Mouse (Mus musculus): Measurements from ENCODE around the gene Ube2e2. TPM values are rescaled to one million over a fixed set of nuclear protein-coding genes. Genes with fewer than 3 reads are reported as not detected.

Gene Ube2e2
- 1 to 10 TPM; 7.8 to 8.3 TPM for total RNA-seq (2021)
- long read RNA-seq, experiment 1, partial matches to known transcripts = 0 of 2 reads
- long read RNA-seq, experiment 1, other reads (novel, unspliced or antisense) = 2 of 2 reads
- long read RNA-seq, experiment 2, partial matches to known transcripts = 1 of 1 reads
- long read RNA-seq, experiment 2, other reads (novel, unspliced or antisense) = 0 of 1 reads

- no peak for DNase-seq (ENCODE audit: low spot score)
Measured at GRCm38 (mm10) chr14:18893947-18894445, at the start of gene Ube2e2. TSS of gene Ube2e2 (minus strand) at chr14:18894267.

DNA sequence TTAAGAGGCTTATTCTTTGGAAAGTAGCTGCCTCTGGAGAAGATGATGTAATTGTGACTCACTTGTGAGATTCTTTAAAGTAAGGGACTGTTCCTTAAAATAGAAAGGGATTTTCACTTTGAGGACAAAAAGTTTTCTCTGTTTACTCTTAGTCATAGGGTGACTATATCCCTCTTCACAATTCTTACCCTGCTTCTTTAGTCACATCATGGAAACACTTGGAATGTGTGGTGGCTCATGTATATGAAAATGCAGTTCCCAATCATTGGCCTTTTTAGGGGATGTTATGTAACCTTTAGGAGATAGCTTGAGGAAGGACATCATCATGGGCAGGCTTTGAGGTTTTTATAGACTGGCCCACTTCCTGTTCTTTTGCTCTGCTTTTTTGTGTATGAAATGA lies 46.0 kb upstream of the Ube2e2 start:
- no peak for DNase-seq (ENCODE audit: low spot score)

DNA sequence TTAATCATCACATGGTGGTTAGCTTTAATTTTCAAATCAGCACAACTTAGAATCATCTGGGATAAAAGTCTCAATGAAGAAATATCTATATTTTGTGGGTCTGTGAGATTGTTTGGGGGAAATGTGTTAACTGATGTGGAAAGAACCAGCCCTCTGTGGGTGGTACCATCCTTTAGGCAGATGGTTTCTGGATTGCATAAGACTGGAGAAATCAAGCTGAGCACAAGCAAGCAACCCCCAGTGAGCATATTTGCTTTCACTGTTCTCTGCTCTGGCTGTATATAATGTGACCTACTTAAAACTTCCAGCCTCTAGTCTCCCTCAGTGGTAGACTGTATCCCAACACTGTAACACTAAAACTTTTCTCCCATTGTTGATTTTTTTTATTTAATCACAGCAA lies 9.5 kb upstream of the Ube2e2 start:
- DNase-seq (ENCODE audit: low spot score) = no peak

GRCm38 (mm10) chr14:18893121-18893946 lies 733 bp downstream of the Ube2e2 start:
- peak; percentile 92 for DNase-seq (ENCODE audit: low spot score)

DNA sequence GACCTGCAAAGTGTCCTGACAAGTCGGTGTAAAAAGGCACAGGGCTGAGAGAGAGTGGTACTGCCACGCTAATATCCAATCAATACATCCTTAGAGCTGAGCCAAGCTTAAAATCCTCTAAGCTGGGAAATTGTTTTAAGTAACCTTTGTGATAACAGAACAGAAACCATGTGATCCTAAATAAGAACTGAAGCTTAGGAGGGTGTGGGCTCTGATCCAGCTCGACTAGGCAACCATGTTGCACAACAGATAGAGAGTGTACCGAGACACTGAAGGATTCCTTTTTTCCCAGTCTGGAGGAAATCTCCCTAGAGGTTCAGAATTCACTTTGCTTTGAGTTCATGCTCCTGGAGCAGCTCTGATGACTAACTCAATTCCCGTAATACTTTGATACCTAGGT lies 4.5 kb downstream of the Ube2e2 start:
- DNase-seq (ENCODE audit: low spot score) = no peak

GRCm38 (mm10) chr14:18882493-18882892 lies 11.6 kb downstream of the Ube2e2 start:
- DNase-seq (ENCODE audit: low spot score) = no peak

- DNase-seq (ENCODE audit: low spot score) = no peak
Measured at GRCm38 (mm10) chr14:18870716-18871115, 23.4 kb downstream of the Ube2e2 start.

GRCm38 (mm10) chr14:18828661-18829060 lies 65.4 kb downstream of the Ube2e2 start:
- DNase-seq (ENCODE audit: low spot score) = no peak

GRCm38 (mm10) chr14:18826753-18827152 lies 67.3 kb downstream of the Ube2e2 start:
- no peak for DNase-seq (ENCODE audit: low spot score)

DNA sequence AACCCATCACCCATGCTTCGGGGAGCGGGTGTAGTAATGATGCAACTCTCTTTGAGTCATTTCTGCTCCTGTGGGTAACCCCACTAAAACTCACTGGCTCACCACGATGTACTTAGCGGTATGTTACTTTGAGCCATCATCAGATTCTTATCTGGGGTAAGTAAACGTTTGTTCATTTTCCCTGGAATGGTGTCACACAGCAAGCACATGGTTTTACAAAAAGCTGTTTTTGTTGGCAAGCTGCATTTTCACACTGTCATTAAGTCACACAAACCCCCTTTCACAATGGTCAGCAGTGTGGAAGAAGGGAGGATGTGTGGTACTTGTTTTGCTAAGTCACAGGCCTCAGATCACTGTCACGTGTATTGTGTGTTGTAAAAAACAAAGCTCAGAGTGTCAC lies 73.4 kb downstream of the Ube2e2 start:
- no peak for DNase-seq (ENCODE audit: low spot score)

DNA sequence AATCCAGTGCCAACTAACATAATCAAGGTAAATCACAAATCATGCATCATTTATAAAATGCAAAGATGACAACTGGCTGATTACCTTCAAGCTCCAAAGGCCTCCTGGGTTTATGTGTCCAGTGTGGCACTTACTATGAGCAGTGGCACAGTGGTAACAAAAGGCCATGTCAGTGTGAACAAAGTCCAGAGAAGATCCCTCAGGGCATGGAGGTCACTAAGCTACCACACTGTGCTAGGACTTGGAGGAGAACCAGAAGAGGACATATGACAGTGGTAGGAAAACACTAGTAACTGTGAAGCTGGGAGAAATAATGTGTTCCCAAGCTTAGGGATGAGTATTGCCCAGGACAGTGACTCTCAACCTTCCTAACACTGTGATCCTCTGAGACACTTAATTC lies 97.2 kb downstream of the Ube2e2 start:
- DNase-seq (ENCODE audit: low spot score) = no peak

DNA sequence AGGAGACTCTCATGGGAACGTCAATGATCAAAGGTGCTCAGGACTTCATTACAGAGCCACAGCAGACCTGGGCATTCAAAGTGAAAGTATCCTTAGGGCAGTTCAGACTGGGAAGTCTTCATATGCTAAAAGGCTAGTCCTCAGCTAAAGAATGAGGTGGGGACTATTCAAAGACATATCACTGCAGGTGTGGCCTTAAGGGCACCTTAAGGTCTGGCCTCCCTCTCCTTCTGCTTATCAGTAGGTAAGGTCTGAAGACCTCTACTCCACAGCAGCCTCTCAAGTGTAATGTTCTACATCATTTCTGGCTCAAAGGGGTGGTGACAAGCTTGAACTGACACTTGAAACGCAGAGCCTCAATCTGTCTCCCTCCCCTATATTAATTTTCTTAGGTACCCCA lies 98.3 kb downstream of the Ube2e2 start:
- no peak for DNase-seq (ENCODE audit: low spot score)

DNA sequence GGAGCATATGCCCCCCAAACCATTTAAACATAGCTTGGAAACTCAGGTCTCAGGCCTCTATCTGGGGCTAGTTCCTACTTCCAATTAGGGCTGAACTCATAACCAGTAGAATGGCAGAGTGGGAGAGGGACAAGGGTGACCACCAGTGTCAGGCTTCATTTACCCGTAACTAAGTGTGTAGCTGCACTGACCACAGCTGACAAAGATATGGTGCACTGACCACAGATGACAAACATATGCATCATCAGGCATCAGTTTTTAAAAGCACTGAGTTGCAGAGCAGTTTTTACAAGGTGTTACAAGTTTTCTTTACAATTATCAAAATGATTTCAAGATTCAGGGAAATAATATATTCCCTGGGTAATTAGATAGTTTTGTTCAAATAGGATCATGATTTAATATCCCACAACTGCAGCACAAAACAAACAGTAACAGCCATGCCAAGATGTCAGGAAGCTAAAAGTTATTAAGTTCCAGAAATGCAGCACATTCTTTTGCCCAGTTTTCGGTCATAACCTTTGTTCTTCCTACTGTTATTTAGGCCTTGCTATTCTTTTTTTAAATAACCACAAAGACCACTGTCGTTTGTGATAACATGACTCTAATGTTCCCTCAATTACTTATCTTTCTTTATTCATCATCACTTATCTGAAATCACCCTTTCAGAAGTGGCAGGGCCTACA lies 114.9 kb downstream of the Ube2e2 start:
- DNase-seq (ENCODE audit: low spot score) = no peak

DNA sequence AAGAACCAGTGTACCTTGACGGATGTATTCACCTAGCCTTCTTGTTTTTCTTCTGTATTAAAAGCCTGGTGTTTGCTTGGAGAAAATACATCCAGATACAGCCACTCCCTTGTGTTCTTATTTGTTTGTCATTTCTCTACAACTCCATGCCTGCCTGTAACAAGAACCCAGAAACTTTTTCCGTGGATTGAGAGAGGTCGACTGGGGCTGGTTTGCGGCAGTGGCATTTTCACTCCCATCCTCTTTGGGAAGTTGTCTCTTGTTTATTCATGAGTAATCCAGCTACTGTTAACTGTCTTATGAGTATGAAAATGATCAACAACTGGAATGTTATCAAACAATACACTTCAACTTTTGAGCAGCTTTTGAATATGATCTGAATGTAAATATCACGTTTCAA lies 115.8 kb downstream of the Ube2e2 start:
- DNase-seq (ENCODE audit: low spot score) = no peak

DNA sequence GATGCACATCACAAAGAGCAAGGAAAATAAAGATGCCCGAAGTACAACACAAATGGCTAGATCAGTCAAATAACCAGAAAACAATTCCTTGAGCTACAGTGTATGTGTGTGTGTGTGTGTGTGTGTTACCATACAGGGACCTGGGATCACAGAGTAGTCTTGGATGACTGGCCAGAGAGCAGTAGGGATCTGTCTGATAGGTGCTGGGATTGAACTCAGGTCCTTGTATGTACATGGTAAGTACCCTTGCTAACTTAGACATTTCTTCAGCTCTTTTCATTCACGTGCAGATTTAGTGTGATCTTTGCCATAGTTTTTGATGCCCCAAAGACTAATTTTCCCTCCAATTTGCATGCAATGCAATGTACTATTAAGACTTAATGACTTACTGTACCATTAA lies 117.9 kb downstream of the Ube2e2 start:
- DNase-seq (ENCODE audit: low spot score) = no peak

DNA sequence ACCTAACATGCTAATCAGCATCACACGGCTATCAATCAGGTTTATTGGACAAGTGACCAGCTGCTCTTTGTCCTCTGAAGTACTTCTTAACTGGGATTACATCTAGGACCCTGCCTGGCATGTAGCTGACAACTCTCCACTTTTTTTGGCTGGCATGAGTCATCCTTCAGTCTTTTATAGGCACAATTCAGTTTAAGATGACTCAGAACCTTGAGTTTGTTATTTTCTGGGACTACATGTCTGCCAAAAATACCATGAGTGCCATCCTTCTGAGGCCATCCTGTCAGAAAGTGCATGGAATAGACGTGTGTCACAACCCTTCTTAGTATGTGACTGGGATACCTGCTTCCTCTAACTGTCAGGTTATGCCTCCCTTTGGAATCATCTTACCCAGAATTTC lies 120.3 kb downstream of the Ube2e2 start:
- peak; percentile 2 for DNase-seq (ENCODE audit: low spot score)

DNA sequence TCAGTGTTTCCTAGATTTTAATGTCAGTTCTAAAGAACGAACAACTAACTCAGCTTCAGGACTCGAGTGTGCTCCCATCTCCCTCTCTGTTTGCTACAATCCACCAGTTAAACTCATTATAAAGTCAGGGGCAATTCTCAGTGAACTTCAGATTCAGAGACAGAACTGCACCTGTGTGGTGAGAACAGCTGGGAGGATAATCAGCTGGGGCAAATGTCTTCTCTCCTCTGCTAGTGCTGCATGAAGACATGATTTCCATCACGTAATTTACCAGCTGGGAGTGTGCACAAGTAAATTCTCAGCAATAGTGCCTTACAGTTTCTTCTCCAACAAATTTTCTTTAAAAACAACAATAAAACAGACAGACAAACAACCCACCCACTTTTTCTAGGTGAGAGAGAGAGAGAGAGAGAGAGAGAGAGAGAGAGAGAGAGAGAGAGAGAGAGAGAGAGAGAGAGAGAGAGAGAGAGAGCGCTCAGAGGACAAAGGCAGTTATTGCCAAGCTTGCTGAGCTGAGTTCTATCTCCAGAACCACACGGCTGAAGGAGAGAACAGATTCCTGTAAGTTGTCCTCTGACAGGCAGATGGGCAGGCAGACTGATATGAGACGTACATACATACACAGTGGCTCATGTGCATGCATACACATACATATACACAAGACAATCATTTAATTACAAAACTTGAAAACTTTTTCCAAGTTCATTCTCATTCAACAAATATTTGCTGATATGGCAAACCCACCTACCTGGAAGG lies 134.3 kb downstream of the Ube2e2 start:
- no peak for DNase-seq (ENCODE audit: low spot score)

DNA sequence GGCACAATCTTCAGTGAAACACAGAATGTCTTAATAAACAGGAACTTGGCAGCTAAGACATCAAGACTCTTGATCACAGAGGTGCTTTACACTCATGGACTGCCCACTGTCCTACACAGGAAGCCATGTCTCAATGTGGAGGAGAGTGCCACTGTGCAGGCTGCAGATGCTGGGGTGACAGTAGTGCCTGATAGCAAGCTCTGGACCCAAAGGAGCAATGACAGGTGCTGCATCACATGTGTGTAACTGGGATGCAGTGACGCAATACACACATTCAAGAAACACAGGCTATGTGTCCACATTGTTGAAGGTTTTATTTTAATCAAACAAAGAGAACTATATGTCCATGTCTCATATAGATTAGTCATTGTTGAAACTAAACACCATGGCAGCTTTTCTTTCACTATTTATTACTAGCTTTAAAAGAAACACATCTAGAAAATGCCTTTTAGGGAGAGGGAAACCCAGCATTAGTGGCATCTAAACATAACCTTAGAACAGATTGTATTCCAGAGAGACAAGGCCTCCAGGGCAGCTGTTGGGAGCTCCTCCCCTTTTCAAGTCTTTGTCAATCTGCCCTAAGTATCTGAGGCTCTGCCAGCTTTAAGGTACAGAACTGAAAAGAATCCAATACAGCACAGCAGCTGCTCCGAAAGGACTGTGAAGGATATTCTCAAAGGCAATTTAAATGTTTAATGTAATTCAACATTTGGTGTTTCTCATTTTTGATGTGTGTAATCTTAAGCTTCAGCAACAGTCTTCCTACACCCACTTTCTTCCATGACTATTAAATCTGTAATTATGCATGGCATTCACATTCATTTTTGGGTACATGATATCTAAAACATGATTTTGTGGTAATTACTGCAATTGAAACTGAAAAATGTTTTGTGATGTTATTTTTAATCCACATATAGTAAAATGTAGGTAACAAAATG lies 135.2 kb downstream of the Ube2e2 start:
- no peak for DNase-seq (ENCODE audit: low spot score)

DNA sequence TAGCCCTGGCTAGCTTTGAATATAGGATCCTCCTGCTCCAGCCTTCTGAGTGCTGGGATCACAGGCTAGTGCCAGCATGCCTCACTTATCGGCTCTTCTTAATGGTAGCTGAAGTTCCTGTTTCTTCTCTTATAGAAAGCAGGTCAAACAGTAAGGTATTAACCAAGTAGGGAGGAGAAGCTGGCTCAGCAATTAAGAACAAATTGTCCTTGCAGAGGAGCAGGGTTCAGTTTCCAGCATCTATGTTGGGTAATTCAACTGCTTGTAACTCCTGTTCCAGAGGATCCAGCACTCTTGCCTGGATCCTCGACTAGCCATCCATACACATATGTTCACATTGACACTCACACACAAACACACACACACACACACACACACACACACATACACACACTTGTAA lies 136.1 kb downstream of the Ube2e2 start:
- no peak for DNase-seq (ENCODE audit: low spot score)

DNA sequence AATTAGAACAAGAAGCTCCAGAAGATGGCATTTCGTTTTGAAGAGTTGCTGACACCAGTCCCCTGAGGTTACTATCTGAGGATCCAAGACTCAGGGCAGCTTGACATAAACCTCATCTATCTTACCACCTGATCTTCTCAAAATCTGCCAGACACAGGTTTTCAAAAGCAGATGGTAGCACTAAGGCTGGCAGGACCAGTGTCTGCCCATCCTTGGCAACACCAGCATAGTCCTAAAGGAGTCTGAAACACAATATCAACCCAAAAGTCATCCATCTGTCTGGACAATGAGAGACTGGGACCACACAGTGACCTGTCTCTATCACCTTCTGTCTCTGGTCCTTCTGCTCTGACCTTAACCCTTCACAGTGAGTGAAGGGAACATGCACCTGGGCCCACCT lies 138.7 kb downstream of the Ube2e2 start:
- no peak for DNase-seq (ENCODE audit: low spot score)

DNA sequence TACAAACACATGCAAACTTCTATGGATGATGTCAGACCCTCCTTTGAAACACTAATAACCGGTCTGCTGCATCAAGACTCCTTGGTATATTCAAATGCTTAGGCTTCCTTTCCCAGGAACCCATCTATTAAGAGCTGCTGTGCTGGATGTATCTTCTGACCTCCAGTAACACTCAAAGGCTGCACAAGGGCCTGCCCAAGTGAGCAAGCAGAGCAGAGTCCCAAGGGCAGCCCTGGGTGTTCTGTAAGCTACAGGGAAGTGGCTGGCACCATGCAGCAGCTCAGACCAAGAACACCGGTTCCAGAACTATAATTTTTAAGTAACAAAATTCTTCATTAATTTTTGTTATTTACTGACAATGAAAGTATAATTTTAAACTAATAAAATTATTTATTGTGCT lies 139.5 kb downstream of the Ube2e2 start:
- no peak for DNase-seq (ENCODE audit: low spot score)
